Mouse (Mus musculus): Measurements from ENCODE around the gene Med12l.

GRCm38 (mm10) chr3:58983838-58984598, 21.6 kb upstream of the Med12l start:
- no peak for TF ChIP-seq POLR2A (IDR thresholded peaks at IDR 0.05; ENCODE audit: insufficient read length, low read depth)
- TF ChIP-seq MAX (IDR thresholded peaks at IDR 0.05; ENCODE audit: low read depth) = no peak
- no peak for TF ChIP-seq USF1 (IDR thresholded peaks at IDR 0.05; ENCODE audit: low read depth)
- no peak for TF ChIP-seq E2F4 (IDR thresholded peaks at IDR 0.05; ENCODE audit: insufficient read depth)
- no peak for TF ChIP-seq TCF12 (IDR thresholded peaks at IDR 0.05; ENCODE audit: insufficient read depth, poor library complexity, severe bottlenecking)
- TF ChIP-seq REST (IDR thresholded peaks at IDR 0.05; ENCODE audit: insufficient read depth, insufficient read length) = no peak
- no peak for TF ChIP-seq POLR2AphosphoS2 (IDR thresholded peaks at IDR 0.05; ENCODE audit: insufficient read length, low read depth)
- TF ChIP-seq MYOD1 (IDR thresholded peaks at IDR 0.05; ENCODE audit: control insufficient read depth in 1 of 3, insufficient read length in 2 of 3, low read depth in 2 of 3) = no peak
- no peak for TF ChIP-seq MYOG (IDR thresholded peaks at IDR 0.05; ENCODE audit: control insufficient read depth in 1 of 3, insufficient read depth in 1 of 3, insufficient read length in 2 of 3, low read depth in 2 of 3)
- TF ChIP-seq CEBPB (IDR thresholded peaks at IDR 0.05; ENCODE audit: insufficient read depth, poor library complexity, severe bottlenecking) = no peak
- no peak for TF ChIP-seq TCF3 (IDR thresholded peaks at IDR 0.05; ENCODE audit: insufficient read length, low read depth)
